Mouse (Mus musculus) testis, adult 2 months (tissue): ENCODE results near the gene Ei24. TPM values are rescaled to one million over a fixed set of nuclear protein-coding genes. Genes with fewer than 3 reads are reported as not detected.

ENCODE experiments used
- H3K27ac ChIP-seq: fragments of 200-500 bp; 2 replicates; pipeline ENCODE4 v1.5.1; 2012; ENCODE audit warnings: low read depth, low read length; ENCODE audit not compliant: control insufficient read depth, insufficient read depth
- H3K27me3 ChIP-seq: fragments of 200-500 bp; 2 replicates; pipeline ENCODE4 v1.6.1; 2012; ENCODE audit warnings: mild to moderate bottlenecking, low read length, moderate library complexity; ENCODE audit not compliant: control insufficient read depth, insufficient read depth
- H3K36me3 ChIP-seq: fragments of 200-500 bp; 2 replicates; pipeline ENCODE4 v1.6.1; 2012; ENCODE audit warnings: mild to moderate bottlenecking, low read length; ENCODE audit not compliant: control insufficient read depth, insufficient read depth
- H3K4me1 ChIP-seq: fragments of 200-500 bp; 2 replicates; pipeline ENCODE4 v1.6.1; 2012; ENCODE audit warnings: low read length; ENCODE audit not compliant: control insufficient read depth, insufficient read depth
- H3K4me3 ChIP-seq: fragments of 200-500 bp; 2 replicates; pipeline ENCODE4 v1.5.1; 2012; ENCODE audit warnings: low read depth, mild to moderate bottlenecking, low read length, moderate library complexity, mixed read lengths; ENCODE audit not compliant: control insufficient read depth
- CTCF ChIP-seq: fragments of 200-500 bp; IDR thresholded peaks from 2 replicates; pipeline ENCODE4 v1.5.1; 2012; ENCODE audit warnings: low read depth, mild to moderate bottlenecking, inconsistent platforms, low read length, moderate library complexity; ENCODE audit not compliant: control insufficient read depth, insufficient read depth, insufficient replicate concordance
- POLR2A ChIP-seq: fragments of 200-500 bp; IDR thresholded peaks from 2 replicates; pipeline ENCODE4 v1.6.1; 2012; ENCODE audit warnings: low read depth, mild to moderate bottlenecking, inconsistent platforms, low read length, moderate library complexity; ENCODE audit not compliant: control insufficient read depth
- polyA plus RNA-seq: library from polyadenylated mRNA; depleted of rRNA; stranded (reverse); fragments of >200 nt; gene quantifications from 2 replicates; pipeline ENCODE4 v1.2.3, GENCODE M21; 2012; rRNA removed

Ei24 gene
- polyA plus RNA-seq, result 13.9 and 19.8 TPM in 2 replicates

GRCm38 (mm10) chr9:36796781-36797555 is at the start of gene Ei24:
TSS of gene Ei24 (minus strand) at chr9:36797393.
- Histone ChIP-seq H3K36me3 (no peaks in the 10 kb centered on the region), H3K27me3 (no peaks in the 10 kb centered on the region), H3K27ac (peak within 1 kb of the TSS; percentile 65), H3K4me1 (peaks cover 4% of the 10 kb centered on the region; the same call in 1 of the 2 replicates), H3K4me3 (peak within 1 kb of the TSS; percentile 84)
- peak; percentile 75 for TF ChIP-seq POLR2A
- no peak for TF ChIP-seq CTCF

DNA sequence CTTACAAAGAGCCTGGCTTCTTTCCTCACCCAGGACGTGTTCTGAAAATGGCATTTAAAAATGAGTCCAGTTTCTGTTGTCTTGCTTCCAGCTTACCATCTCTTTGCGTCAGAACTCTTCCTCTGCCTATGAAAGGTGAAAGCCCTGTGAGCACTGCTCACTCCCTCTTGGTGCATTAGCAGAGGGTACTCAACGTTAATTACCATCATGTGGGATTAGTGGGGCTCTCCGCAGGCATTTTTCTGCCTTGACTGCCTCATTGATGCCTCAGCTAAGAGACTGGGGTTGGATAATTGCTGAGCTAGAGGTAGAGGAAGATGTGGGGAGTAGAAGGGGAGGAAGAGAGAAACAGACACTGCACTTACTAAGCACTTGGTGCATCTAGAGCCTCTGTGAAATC is 49.2 kb upstream of the Ei24 start:
- H3K4me3 ChIP-seq, result no peak overlapping the region
- H3K36me3 ChIP-seq, result no peaks in the 10 kb centered on the region
- TF ChIP-seq CTCF, result no peak
- no peak for TF ChIP-seq POLR2A
- H3K4me1 ChIP-seq, result no peaks in the 10 kb centered on the region
- no peaks in the 10 kb centered on the region for H3K27me3 ChIP-seq
- no peak overlapping the region for H3K27ac ChIP-seq

DNA sequence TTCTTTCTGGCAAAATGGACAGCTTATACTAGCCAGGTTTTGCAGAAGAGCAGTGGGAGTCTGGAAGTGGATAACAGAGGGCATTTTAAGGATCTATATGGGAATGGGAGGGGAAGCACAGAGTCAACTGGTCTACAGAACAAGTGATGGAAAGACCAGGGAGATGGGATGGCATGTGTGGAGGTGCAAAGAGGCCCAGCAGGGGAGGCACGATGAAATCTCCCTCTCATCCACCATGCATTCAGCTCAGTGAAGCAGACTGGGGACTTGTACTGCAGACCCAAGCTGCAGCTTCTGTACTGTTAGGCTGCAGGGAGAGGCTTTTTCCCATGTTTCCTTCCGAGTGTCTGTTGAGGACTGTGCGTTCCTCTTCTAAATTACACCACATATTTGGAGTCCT is 36.7 kb upstream of the Ei24 start:
- Histone ChIP-seq H3K27me3 (no peaks in the 10 kb centered on the region; the same call in 1 of the 2 replicates), H3K27ac (no peak overlapping the region), H3K36me3 (no peaks in the 10 kb centered on the region), H3K4me3 (peak overlapping the region; percentile 82), H3K4me1 (peaks cover 15% of the 10 kb centered on the region)
- TF ChIP-seq CTCF (no peak), POLR2A (no peak)

GRCm38 (mm10) chr9:36833043-36833881 is 36.1 kb upstream of the Ei24 start:
- Histone ChIP-seq H3K36me3 (no peaks in the 10 kb centered on the region), H3K4me3 (peak overlapping the region; percentile 82), H3K27ac (no peak overlapping the region), H3K27me3 (no peaks in the 10 kb centered on the region; the same call in 1 of the 2 replicates), H3K4me1 (peaks cover 15% of the 10 kb centered on the region)
- TF ChIP-seq CTCF (no peak), POLR2A (no peak)

DNA sequence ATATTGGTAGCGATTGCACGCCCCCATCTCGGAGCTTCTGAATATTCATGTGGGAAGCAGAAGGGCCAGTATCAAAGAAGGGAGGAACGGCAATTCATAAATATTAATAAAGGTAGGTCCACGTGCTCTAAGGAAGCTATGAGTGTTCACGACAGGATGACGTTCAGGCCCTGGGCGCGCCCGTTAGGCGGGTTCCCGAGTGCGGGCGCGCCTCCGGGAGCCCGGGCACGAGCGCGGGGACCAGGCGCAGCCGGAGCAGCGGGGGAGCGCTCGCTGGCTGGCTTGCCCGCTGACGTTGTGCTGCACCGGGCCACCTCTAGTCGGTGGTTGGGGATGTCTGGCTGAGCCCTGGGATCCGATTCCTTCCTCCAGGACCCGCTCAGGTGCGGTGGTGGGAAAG is 35.3 kb upstream of the Ei24 start:
- TF ChIP-seq CTCF (no peak), POLR2A (no peak)
- Histone ChIP-seq H3K27me3 (no peaks in the 10 kb centered on the region; the same call in 1 of the 2 replicates), H3K4me3 (peak overlapping the region; percentile 82), H3K4me1 (peaks cover 15% of the 10 kb centered on the region), H3K27ac (no peak overlapping the region), H3K36me3 (no peaks in the 10 kb centered on the region)

DNA sequence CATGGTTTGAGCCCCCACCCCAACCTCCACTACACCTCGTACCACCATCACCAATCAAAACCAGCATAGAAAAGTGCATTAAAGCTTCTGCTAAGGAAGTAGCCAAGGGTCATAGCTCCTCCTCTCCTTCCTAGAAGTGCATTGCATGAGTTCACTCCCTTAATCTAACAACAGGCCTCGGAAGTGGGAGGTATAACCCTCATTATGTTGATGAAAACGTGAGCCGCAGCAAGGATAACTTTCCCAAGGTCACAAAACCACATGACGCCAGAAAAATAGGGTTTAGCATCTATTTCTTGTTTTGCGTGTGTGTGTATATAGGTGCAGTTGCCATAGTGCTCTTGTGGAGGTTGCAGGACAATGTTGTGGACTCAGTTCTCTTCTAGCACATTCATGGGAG is 34.2 kb upstream of the Ei24 start:
- Histone ChIP-seq H3K27ac (no peak overlapping the region), H3K4me3 (no peak overlapping the region), H3K36me3 (no peaks in the 10 kb centered on the region), H3K27me3 (no peaks in the 10 kb centered on the region; the same call in 1 of the 2 replicates), H3K4me1 (peaks cover 15% of the 10 kb centered on the region)
- TF ChIP-seq POLR2A (no peak), CTCF (no peak)

GRCm38 (mm10) chr9:36826612-36827363 is 29.6 kb upstream of the Ei24 start:
- no peak overlapping the region for H3K27ac ChIP-seq
- no peak overlapping the region for H3K4me3 ChIP-seq
- H3K4me1 ChIP-seq, result peaks cover 2% of the 10 kb centered on the region
- H3K36me3 ChIP-seq, result no peaks in the 10 kb centered on the region
- no peak for TF ChIP-seq CTCF
- TF ChIP-seq POLR2A, result no peak
- H3K27me3 ChIP-seq, result no peaks in the 10 kb centered on the region
